Mouse (Mus musculus) retina, postnatal 1 day (tissue): ENCODE results near the gene Blnk.

Experiments
- DNase-seq: peaks from one replicate; pipeline ENCODE4 v3.0.0-alpha.2; 2012

Gene Blnk

GRCm38 (mm10) chr19:40962988-40963387 is 31.3 kb downstream of the Blnk start:
- peak; percentile 61 for DNase-seq

DNA sequence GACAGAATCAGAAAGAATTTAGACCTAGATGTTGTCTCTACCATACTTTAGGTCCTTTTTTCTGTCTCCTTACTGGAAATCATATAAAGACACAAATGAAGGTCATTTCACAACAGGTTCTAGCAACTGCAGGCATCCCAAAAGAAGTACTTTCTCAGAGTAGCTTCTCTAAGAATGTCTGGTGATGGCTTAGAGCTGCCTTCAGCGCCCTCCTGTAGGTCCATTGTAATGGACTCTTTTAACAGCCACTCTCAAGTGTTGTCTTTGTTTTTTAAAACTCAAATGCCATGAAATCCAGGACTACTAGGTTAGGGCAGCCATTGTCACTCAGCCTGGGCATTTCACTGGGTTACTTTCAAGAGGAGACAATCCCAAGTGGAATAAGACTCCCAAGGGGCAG is 35.4 kb downstream of the Blnk start:
- DNase-seq: no peak

DNA sequence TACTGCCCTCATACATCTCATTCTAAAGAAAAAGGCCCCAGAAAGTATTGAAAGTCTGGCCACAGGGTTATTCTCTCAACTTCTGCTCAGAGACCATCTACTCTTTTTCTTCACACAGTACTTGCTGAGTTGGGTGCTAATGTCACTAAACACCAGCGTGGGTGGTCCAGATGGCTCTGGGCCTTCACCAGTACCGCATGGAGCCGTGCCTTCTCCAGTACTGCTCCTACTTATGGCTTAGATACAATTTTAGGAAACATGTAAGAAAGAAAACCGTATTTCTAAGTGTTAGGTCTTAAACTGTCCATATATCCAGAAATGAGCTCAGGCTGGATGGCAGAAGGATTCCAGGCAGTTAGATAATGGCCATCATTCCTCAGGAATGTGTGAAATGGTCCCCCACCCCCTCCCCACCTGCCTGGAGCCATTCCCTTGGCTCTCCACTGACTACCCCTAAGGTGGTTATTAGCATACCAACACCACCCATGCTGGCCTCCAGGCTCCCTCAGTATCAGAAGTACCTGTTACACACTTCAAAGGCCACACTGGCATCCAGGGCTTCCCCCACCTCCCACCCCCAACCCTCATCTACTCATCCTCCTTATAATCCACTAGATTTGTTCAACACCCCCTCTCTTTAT is 47.3 kb downstream of the Blnk start:
- no peak for DNase-seq

DNA sequence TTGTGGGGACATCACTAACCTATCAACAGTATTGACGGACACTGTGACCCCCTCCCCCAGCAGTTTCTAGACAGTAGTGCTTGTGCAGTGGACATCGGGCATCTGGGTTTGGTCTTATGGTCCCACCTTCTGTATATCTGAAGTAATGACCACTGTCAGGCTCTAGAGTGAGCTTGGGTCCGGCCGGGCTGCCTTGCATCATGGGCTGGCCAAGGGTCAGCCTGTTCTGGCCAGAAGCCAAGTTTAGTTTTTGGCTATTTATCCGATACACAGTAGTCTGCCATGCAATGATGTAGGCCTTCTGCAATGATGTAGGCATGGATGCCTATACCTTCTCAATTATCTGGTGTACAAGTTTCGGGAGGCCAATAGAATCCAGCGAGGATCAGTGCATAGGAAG is 50.8 kb downstream of the Blnk start:
- no peak for DNase-seq

GRCm38 (mm10) chr19:40936038-40936437 is 58.3 kb downstream of the Blnk start:
- DNase-seq: no peak

GRCm38 (mm10) chr19:40935376-40935775 is 59.0 kb downstream of the Blnk start:
- no peak for DNase-seq

DNA sequence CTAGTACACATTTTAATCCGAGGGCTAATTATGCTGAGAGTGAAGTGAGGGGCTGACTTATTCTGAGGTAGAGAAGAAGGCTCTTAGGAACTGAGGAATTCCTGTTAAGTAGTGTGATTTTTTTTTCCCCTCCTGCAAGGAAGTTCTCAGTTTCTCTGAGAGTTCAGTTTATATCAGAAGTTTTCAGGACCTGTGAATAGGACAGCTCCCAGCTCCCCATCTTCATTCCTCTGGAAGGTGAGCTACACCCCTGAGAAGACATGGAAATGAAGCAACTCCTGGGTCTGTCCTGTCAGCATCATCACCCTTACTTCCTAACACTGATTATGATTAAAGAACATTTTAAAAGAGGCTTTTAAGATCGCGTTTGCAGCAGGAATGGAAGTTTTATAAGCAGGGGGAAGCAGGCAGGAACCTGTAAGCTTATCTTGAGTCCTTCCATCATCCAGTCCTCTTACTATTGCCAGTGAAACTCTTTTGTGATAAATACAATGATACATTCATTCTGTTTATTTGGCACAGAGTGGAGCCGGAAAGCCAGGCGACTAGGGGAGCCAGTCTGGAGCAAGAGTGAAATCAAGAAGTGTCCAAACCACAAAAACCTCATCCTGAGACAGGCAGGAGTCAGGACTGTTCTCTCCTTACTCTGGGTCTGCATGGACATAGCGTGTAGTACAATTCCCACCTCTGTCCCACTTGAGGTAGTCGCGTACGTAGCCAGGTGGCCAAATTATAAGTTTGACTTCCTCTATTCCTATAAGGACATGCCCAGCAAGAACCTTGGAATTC is 62.6 kb downstream of the Blnk start:
- no peak for DNase-seq

- DNase-seq: no peak
Measured at GRCm38 (mm10) chr19:40895393-40895703, 99.0 kb downstream of the Blnk start.

DNA sequence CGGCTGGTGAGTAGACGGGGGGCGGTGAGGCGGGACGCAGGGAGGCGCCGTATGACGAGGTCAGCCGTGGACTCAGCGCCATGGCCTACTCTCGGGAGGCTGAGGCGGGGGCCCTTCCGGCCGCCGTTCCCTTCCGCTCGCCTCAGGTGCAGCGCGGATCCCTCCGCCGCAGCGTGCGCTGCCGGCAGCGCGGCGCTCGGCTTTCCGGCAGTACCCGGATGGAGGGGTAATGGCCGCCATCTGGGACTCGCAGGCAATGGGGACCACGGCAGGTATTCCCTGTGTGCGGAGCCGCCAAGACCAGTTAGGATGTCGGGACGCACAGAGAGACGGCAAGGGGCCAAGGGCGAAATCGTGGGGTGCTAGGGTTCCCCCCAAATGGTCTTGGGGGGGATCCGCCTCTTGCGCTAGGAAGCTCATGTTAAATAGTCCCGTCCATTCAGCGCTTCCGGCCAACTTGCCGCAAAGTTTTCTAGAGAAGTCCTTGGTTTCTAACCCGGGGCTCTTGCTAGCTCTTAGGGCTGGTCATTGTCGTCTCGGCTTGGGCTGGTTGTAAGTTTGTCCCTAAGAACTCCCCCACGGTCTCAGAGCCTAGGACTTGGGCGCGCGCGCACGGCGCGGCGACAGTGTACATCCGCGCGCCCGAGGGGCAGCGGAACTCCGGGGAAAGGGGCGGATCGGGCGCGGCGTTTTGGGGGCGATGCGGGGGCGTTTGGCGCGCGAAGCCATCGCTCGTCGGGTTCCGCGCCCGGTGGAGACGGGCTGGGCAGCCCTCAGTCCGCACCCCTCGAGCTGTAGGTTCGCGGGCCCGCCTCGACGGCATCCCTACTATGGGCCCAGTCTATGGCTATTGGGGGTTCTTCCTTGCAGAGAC is 99.6 kb downstream of the Blnk start, which contains the start of gene Zfp518a:
Zfp518a (plus strand) TSS at position 187 of the 874 bp plus-strand sequence.
- DNase-seq: peak; percentile 97

DNA sequence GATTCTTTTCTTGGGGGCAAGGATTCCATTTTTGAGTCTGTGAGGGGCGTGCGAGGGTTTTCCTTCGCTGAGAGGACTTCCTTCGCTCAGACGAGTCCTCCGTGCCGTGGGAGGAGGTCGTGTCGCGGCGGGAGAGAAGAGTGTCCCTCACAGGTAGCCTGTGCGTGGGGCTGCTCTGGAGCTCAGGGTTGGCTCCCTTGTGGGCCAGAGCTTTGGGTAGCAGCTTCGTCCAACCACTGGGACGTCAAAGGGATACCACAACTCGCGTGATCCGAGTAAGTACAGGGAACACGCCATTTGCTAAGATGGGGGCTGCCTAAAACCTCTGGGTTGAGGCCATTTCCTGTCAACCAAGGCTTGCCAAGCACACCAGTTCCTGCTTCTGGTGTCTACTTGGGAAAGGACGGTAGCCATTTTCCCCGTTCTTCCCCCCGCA is 100.2 kb downstream of the Blnk start:
- DNase-seq: no peak

DNA sequence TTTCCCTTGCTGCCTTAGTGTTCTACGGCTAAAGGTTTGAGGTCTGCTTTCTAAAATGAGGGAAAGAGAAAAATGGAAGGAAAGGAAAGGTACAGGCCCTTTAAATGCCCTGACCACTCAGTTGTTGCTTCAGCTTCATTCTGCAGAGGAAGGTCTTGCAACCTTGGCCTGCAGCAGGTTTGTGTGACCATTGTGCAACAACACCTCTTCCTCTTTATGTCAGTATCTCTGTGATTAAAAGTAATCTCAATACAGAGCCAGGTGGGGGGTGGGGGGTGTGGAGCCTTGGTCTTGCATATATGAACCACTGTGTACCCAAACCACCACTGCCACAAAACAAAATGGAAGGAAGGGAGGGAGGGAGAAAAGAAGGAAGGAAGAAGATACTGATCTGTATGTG is 105.4 kb downstream of the Blnk start:
- no peak for DNase-seq

DNA sequence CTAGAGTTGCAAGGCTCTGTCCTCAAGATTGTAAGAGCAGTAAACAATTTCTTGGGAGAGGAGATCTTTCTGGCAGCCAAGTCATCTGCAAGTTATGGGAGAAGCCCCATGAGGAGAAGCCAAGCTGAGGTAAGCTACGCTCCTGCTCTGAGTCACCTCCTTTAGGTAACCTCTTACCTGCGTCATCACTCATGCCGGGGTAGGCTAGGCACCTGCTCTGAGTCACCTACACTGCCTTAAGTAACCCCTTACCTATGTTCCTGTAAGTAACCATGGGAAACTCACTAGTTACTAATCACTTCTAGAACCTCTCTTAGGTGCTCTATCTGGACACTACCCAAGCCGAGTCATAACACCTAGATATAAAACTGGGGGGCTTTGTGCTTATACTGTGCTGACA is 112.6 kb downstream of the Blnk start:
- no peak for DNase-seq
